Mouse (Mus musculus): ENCODE results near the gene Prima1.

Gene Prima1

GRCm38 (mm10) chr12:103242083-103242581 lies at the start of gene Prima1:
Gene Prima1 (minus strand): TSS chr12:103242150.
- DNase-seq = peak; percentile 68

- DNase-seq = no peak
Measured at GRCm38 (mm10) chr12:103287276-103287675, 45.3 kb upstream of the Prima1 start.

- no peak for DNase-seq
Measured at GRCm38 (mm10) chr12:103283411-103283810, 41.5 kb upstream of the Prima1 start.

GRCm38 (mm10) chr12:103282936-103283335 lies 41.0 kb upstream of the Prima1 start:
- DNase-seq = no peak

GRCm38 (mm10) chr12:103281912-103282311 lies 40.0 kb upstream of the Prima1 start:
- peak; percentile 70 for DNase-seq

GRCm38 (mm10) chr12:103281491-103281890 lies 39.5 kb upstream of the Prima1 start:
- DNase-seq = no peak

- DNase-seq = no peak
Measured at GRCm38 (mm10) chr12:103276422-103276821, 34.5 kb upstream of the Prima1 start.

GRCm38 (mm10) chr12:103273732-103274131 lies 31.8 kb upstream of the Prima1 start:
- no peak for DNase-seq

GRCm38 (mm10) chr12:103273051-103273450 lies 31.1 kb upstream of the Prima1 start:
- DNase-seq = no peak

GRCm38 (mm10) chr12:103272176-103272575 lies 30.2 kb upstream of the Prima1 start:
- no peak for DNase-seq

- no peak for DNase-seq
Measured at GRCm38 (mm10) chr12:103266605-103267004, 24.7 kb upstream of the Prima1 start.

- DNase-seq = peak; percentile 37
Measured at GRCm38 (mm10) chr12:103262017-103262865, 20.3 kb upstream of the Prima1 start.

- DNase-seq = peak; percentile 31
Measured at GRCm38 (mm10) chr12:103252901-103253434, 11.0 kb upstream of the Prima1 start.

- DNase-seq = no peak
Measured at GRCm38 (mm10) chr12:103251151-103251550, 9.2 kb upstream of the Prima1 start.

GRCm38 (mm10) chr12:103250333-103250732 lies 8.4 kb upstream of the Prima1 start:
- DNase-seq = no peak

GRCm38 (mm10) chr12:103243041-103243440 lies 1.1 kb upstream of the Prima1 start:
- DNase-seq = no peak

- DNase-seq = peak; percentile 60
Measured at GRCm38 (mm10) chr12:103242591-103243025, 658 bp upstream of the Prima1 start.

- no peak for DNase-seq
Measured at GRCm38 (mm10) chr12:103241311-103242082, 453 bp downstream of the Prima1 start.

- no peak for DNase-seq
Measured at GRCm38 (mm10) chr12:103238924-103239460, 3.0 kb downstream of the Prima1 start.

GRCm38 (mm10) chr12:103235856-103236255 lies 6.1 kb downstream of the Prima1 start:
- DNase-seq = no peak

GRCm38 (mm10) chr12:103235251-103235650 lies 6.7 kb downstream of the Prima1 start:
- DNase-seq = no peak

- no peak for DNase-seq
Measured at GRCm38 (mm10) chr12:103229058-103229457, 12.9 kb downstream of the Prima1 start.

- DNase-seq = peak; percentile 58
Measured at GRCm38 (mm10) chr12:103226121-103226520, 15.8 kb downstream of the Prima1 start.
